Mouse (Mus musculus) T-cell, adult 66 days (primary cell): ENCODE results near the gene P3h3. TPM values are rescaled to one million over a fixed set of nuclear protein-coding genes. Genes with fewer than 3 reads are reported as not detected.

Experiments
- total RNA-seq, 2 experiments: library from RNA; stranded (reverse); gene quantifications; 3 replicates in 1 of 2; 4 replicates in 1 of 2; pipeline ENCODE4 v1.2.4; 2023

Gene P3h3
- under 1 TPM; 0.21 to 0.64 TPM for total RNA-seq

GRCm38 (mm10) chr6:124856916-124857839, at the start of gene P3h3:
Gene P3h3, minus strand, starts transcription at chr6:124857752.

GRCm38 (mm10) chr6:124887986-124888385, 30.4 kb upstream of the P3h3 start, which contains the start of gene Cd4:
Gene Cd4, minus strand, starts transcription at chr6:124888221.

GRCm38 (mm10) chr6:124863658-124864298, 6.2 kb upstream of the P3h3 start, which contains the start of gene Gpr162:
Gene Gpr162, minus strand, starts transcription at chr6:124863983.

GRCm38 (mm10) chr6:124840241-124841167, 17.0 kb downstream of the P3h3 start, which contains the start of gene Gnb3:
Gene Gnb3, minus strand, starts transcription at chr6:124840275.

GRCm38 (mm10) chr6:124828868-124829798, 28.4 kb downstream of the P3h3 start, which contains the start of the genes Usp5 and Cdca3:
Gene Usp5, minus strand, starts transcription at chr6:124829484.
Gene Cdca3, plus strand, starts transcription at chr6:124829547.

GRCm38 (mm10) chr6:124813933-124814332, 43.6 kb downstream of the P3h3 start, which contains the start of gene Tpi1:
Gene Tpi1, minus strand, starts transcription at chr6:124814296.

GRCm38 (mm10) chr6:124808358-124809012, 49.1 kb downstream of the P3h3 start, which contains the start of gene Spsb2:
Gene Spsb2, plus strand, starts transcription at chr6:124808661.

Other genes with a start within 250 kb of the P3h3 start
- gene C1s2, start 221.7 kb downstream of the P3h3 start, total RNA-seq: not detected
- 10 to 100 TPM; 72.3 to 77.4 TPM for gene Lpcat3, start 194.7 kb downstream of the P3h3 start, total RNA-seq
- gene Emg1, start 145.6 kb downstream of the P3h3 start, total RNA-seq: 100 to 1,000 TPM; 187 to 191 TPM
- gene Phb2, start 145.4 kb downstream of the P3h3 start, total RNA-seq: 100 to 1,000 TPM; 161 to 164 TPM
- 100 to 1,000 TPM; 173 to 199 TPM for gene Ptpn6, start 119.0 kb downstream of the P3h3 start, total RNA-seq
- gene Grcc10, start 116.4 kb downstream of the P3h3 start, total RNA-seq: 100 to 1,000 TPM; 302 to 314 TPM
- gene Gm45234, start 101.7 kb downstream of the P3h3 start, total RNA-seq: 1 to 10 TPM in 1 of 2 experiments, not detected in 1; 6.9 TPM
- 100 to 1,000 TPM; 134 to 156 TPM for gene Atn1, start 101.2 kb downstream of the P3h3 start, total RNA-seq
- gene Eno2, start 88.1 kb downstream of the P3h3 start, total RNA-seq: 1 to 10 TPM; 3.3 to 3.8 TPM
- 10 to 100 TPM in 1 of 2 experiments, 1 to 10 TPM in 1; 6.7 to 10.5 TPM for gene Lrrc23, start 78.0 kb downstream of the P3h3 start, total RNA-seq
- 1 to 10 TPM; 1.1 to 3.6 TPM for gene Spsb2, start 49.1 kb downstream of the P3h3 start, total RNA-seq
- gene Tpi1, start 43.5 kb downstream of the P3h3 start, total RNA-seq: 10 to 100 TPM; 37.5 to 43.1 TPM
- gene Usp5, start 28.3 kb downstream of the P3h3 start, total RNA-seq: 10 to 100 TPM; 66.7 to 74.2 TPM
- 1 to 10 TPM; 3.1 to 7.1 TPM for gene Cdca3, start 28.2 kb downstream of the P3h3 start, total RNA-seq
- not detected for gene Gnb3, start 17.5 kb downstream of the P3h3 start, total RNA-seq
- gene Gpr162, start 6.2 kb upstream of the P3h3 start, total RNA-seq: 1 to 10 TPM; 1.7 to 2.3 TPM
- 100 to 1,000 TPM; 241 to 278 TPM for gene Cd4, start 30.5 kb upstream of the P3h3 start, total RNA-seq
- 10 to 100 TPM in 1 of 2 experiments, 1 to 10 TPM in 1; 8.8 to 10.2 TPM for gene Lag3, start 54.0 kb upstream of the P3h3 start, total RNA-seq
- 10 to 100 TPM; 43.8 to 56.4 TPM for gene Ptms, start 62.4 kb upstream of the P3h3 start, total RNA-seq
- gene Mlf2, start 73.6 kb upstream of the P3h3 start, total RNA-seq: 100 to 1,000 TPM in 1 of 2 experiments, 10 to 100 TPM in 1; 90.3 to 110 TPM
- 10 to 100 TPM; 37.3 to 49.3 TPM for gene Cops7a, start 107.8 kb upstream of the P3h3 start, total RNA-seq
- gene Pianp, start 138.9 kb upstream of the P3h3 start, total RNA-seq: under 1 TPM; 0.90 to 0.98 TPM
- 10 to 100 TPM; 78.2 to 92.7 TPM for gene Zfp384, start 151.4 kb upstream of the P3h3 start, total RNA-seq
- gene Ing4, start 182.0 kb upstream of the P3h3 start, total RNA-seq: 10 to 100 TPM; 76.9 to 88.3 TPM
- gene Acrbp, start 191.9 kb upstream of the P3h3 start, total RNA-seq: 10 to 100 TPM; 15.8 to 19.3 TPM
- 10 to 100 TPM; 24.2 to 32.6 TPM for gene Lpar5, start 210.2 kb upstream of the P3h3 start, total RNA-seq
- 100 to 1,000 TPM; 305 to 319 TPM for gene Chd4, start 238.2 kb upstream of the P3h3 start, total RNA-seq